ENCODE assay signal across 26 mouse cellular contexts in the genomic region with DNA sequence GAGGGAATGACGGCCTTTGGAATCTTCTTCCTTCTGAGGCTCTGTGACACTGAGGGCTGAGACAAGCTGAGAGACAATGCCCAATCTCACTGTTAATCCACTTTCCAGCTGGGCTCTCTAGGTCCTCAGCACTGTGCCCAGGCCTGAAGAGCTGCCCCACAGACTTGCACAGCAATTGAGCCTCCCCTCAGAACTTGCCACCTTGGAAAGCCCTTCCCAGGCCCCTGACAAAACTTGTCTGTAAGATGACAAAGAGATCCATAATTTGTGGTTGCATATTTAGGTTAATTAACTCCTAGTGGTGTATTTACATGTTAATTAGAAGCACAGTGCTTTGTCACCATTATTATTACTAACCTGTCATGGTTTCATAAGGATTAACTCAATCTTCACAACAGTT. TPM values are rescaled to one million over a fixed set of nuclear protein-coding genes. Genes with fewer than 3 reads are reported as not detected.
DNase-seq lines count a peak whose midpoint lies in the region; ATAC-seq and TF ChIP-seq lines count a peak whose summit lies in the region.
"Had no signal": no experiment of that assay in that cellular context is flagged by ENCODE, and none has a peak within 500 bp of the region (broad histone marks: within the 10 kb centered on the region; RNA-seq: fewer than 3 reads in every experiment).

No protein-coding gene starts in this region.

- 40% methylated on average over 1 of the region's 1 CpGs for WGBS in hindbrain, embryonic 14.5 days
- WGBS in hindbrain, postnatal 0 days = 11% methylated on average over 1 of the region's 1 CpGs
- WGBS in midbrain, embryonic 14.5 days = 14% methylated on average over 1 of the region's 1 CpGs
- 67% methylated on average over 1 of the region's 1 CpGs for WGBS in midbrain, embryonic 16.5 days

- peak overlapping the region; percentile 28; the same call in 1 of the 2 replicates for H3K27ac ChIP-seq in gastrocnemius, adult 2 months
- no peak overlapping the region; the same call in 1 of the 2 replicates for H3K27ac ChIP-seq in hindbrain, embryonic 14.5 days
- H3K27ac ChIP-seq in hindbrain, postnatal 0 days = no peak overlapping the region
- H3K27ac ChIP-seq in midbrain, embryonic 14.5 days (replicated peaks; ENCODE audit: low read depth, low read length) = 0 out of 2 replicates have a peak overlapping the region, but pooled peaks have one; percentile 45
- no peak overlapping the region for H3K27ac ChIP-seq in midbrain, embryonic 16.5 days (ENCODE audit: low read length)
- 0 out of 2 replicates have a peak overlapping the region, but pooled peaks have one; percentile 35 for H3K27ac ChIP-seq in cortical plate, adult 2 months (ENCODE audit: insufficient read depth, low read length)
- H3K27ac ChIP-seq: limb, embryonic 10.5 days; limb, embryonic 15.5 days; liver, embryonic 13.5 days had no signal

- no peaks in the 10 kb centered on the region for H3K27me3 ChIP-seq in hindbrain, embryonic 14.5 days (ENCODE audit: control insufficient read depth, insufficient read depth, low read length)
- no peaks in the 10 kb centered on the region for H3K27me3 ChIP-seq in hindbrain, postnatal 0 days (ENCODE audit: insufficient read depth, low read length)
- H3K27me3 ChIP-seq in midbrain, embryonic 14.5 days (ENCODE audit: control insufficient read depth, insufficient read depth, low read length) = no peaks in the 10 kb centered on the region
- no peaks in the 10 kb centered on the region for H3K27me3 ChIP-seq in midbrain, embryonic 16.5 days (ENCODE audit: control insufficient read depth, insufficient read depth, low read depth, low read length)
- H3K27me3 ChIP-seq: limb, embryonic 15.5 days; liver, embryonic 13.5 days; megakaryocyte, embryonic 14.5 days had no signal

- TF ChIP-seq POLR2A in cortical plate, adult 2 months (IDR thresholded peaks at IDR 0.05; ENCODE audit: extremely low read depth, insufficient read depth, low read length) = no peak

- no peaks in the 10 kb centered on the region for H3K9me3 ChIP-seq in hindbrain, embryonic 14.5 days (ENCODE audit: control insufficient read depth, low read length)
- H3K9me3 ChIP-seq in hindbrain, postnatal 0 days (ENCODE audit: low read length) = no peaks in the 10 kb centered on the region
- H3K9me3 ChIP-seq in midbrain, embryonic 14.5 days (ENCODE audit: control insufficient read depth, low read length) = no peaks in the 10 kb centered on the region
- no peaks in the 10 kb centered on the region for H3K9me3 ChIP-seq in midbrain, embryonic 16.5 days (replicated peaks; ENCODE audit: control insufficient read depth, low read length, poor library complexity, severe bottlenecking)
- H3K9me3 ChIP-seq: limb, embryonic 10.5 days; limb, embryonic 15.5 days; liver, embryonic 13.5 days; megakaryocyte, embryonic 14.5 days had no signal

- H3K4me1 ChIP-seq in hindbrain, embryonic 14.5 days (replicated peaks; ENCODE audit: control insufficient read depth, insufficient read depth, low read length) = peaks cover 9% of the 10 kb centered on the region; the same call in 1 of the 2 replicates
- peaks cover 7% of the 10 kb centered on the region; the same call in 1 of the 2 replicates for H3K4me1 ChIP-seq in hindbrain, postnatal 0 days (ENCODE audit: insufficient read depth, low read length)
- H3K4me1 ChIP-seq in midbrain, embryonic 14.5 days (ENCODE audit: control insufficient read depth, insufficient read depth, low read length) = no peaks in the 10 kb centered on the region
- peaks cover 12% of the 10 kb centered on the region for H3K4me1 ChIP-seq in midbrain, embryonic 16.5 days (ENCODE audit: control insufficient read depth, insufficient read depth, low read length)
- peaks cover 10% of the 10 kb centered on the region for H3K4me1 ChIP-seq in cortical plate, adult 2 months (ENCODE audit: control insufficient read depth, insufficient read depth, low read length)
- H3K4me1 ChIP-seq: limb, embryonic 10.5 days; limb, embryonic 15.5 days; liver, embryonic 13.5 days had no signal

- no peak for DNase-seq in gastrocnemius, adult 2 months
- DNase-seq in gastrocnemius, postnatal 14 days = no peak
- no peak for DNase-seq in hindbrain, embryonic 14.5 days (ENCODE audit: low spot score)
- DNase-seq in hindbrain, postnatal 0 days (ENCODE audit: low spot score) = no peak
- no peak for DNase-seq in midbrain, embryonic 14.5 days
- DNase-seq: adrenal gland, postnatal 14 days; cerebellum, adult 11 months; cerebellum, adult 9-11 months; gastrocnemius, postnatal 25 days; heart, postnatal 4 days; kidney, postnatal 14 days; liver, embryonic 13.5 days; lung, adult 18-20 months; lung, postnatal 4 days; thymus, adult 2 months; thymus, postnatal 36 days had no signal

- intact Hi-C loops in gastrocnemius, adult 2 months (cut with DNase I) = no loop called here
- intact Hi-C loops in gastrocnemius, postnatal 14 days (cut with DNase I; ENCODE audit: low total_unique reads) = no loop called here

- ATAC-seq in hindbrain, embryonic 14.5 days (ENCODE audit: low FRiP score) = peak; percentile 36; the same call in 1 of the 2 replicates
- no peak for ATAC-seq in hindbrain, postnatal 0 days
- ATAC-seq in midbrain, embryonic 14.5 days (ENCODE audit: low FRiP score, low TSS enrichment) = no peak
- no peak for ATAC-seq in midbrain, embryonic 16.5 days
- ATAC-seq in granulocyte monocyte progenitor cell, adult 5-6 weeks (replicated peaks; ENCODE audit: poor library complexity, severe bottlenecking) = no peak
- ATAC-seq: forebrain, embryonic 16.5 days; intestine, postnatal 0 days; lung, postnatal 0 days had no signal

- no peak for TF ChIP-seq CTCF in gastrocnemius, adult 2 months (IDR thresholded peaks at IDR 0.05)
- TF ChIP-seq CTCF in hindbrain, postnatal 0 days (IDR thresholded peaks at IDR 0.05; ENCODE audit: low read depth) = no peak
- TF ChIP-seq CTCF in cortical plate, adult 2 months (IDR thresholded peaks at IDR 0.05; ENCODE audit: extremely low read depth, insufficient read depth, low read length) = no peak

- H3K36me3 ChIP-seq in hindbrain, embryonic 14.5 days (replicated peaks; ENCODE audit: control insufficient read depth, insufficient read depth) = no peaks in the 10 kb centered on the region
- H3K36me3 ChIP-seq in hindbrain, postnatal 0 days (ENCODE audit: insufficient read depth, low read length) = no peaks in the 10 kb centered on the region
- H3K36me3 ChIP-seq in midbrain, embryonic 14.5 days (ENCODE audit: control insufficient read depth, insufficient read depth, low read length) = no peaks in the 10 kb centered on the region
- H3K36me3 ChIP-seq in midbrain, embryonic 16.5 days (ENCODE audit: control insufficient read depth, insufficient read depth, low read length) = no peaks in the 10 kb centered on the region
- H3K36me3 ChIP-seq: limb, embryonic 10.5 days; limb, embryonic 15.5 days; liver, embryonic 13.5 days had no signal

- H3K9ac ChIP-seq in hindbrain, embryonic 14.5 days = no peak overlapping the region
- H3K9ac ChIP-seq in hindbrain, postnatal 0 days (replicated peaks; ENCODE audit: low read length) = no peak overlapping the region
- no peak overlapping the region for H3K9ac ChIP-seq in midbrain, embryonic 14.5 days (replicated peaks; ENCODE audit: low read length)
- H3K9ac ChIP-seq in midbrain, embryonic 16.5 days (ENCODE audit: low read depth, low read length) = no peak overlapping the region
- H3K9ac ChIP-seq: limb, embryonic 15.5 days; liver, embryonic 13.5 days had no signal

- no peak overlapping the region for H3K4me3 ChIP-seq in gastrocnemius, adult 2 months
- no peak overlapping the region for H3K4me3 ChIP-seq in hindbrain, embryonic 14.5 days (replicated peaks; ENCODE audit: low read length)
- H3K4me3 ChIP-seq in hindbrain, postnatal 0 days (ENCODE audit: low read length) = no peak overlapping the region
- no peak overlapping the region for H3K4me3 ChIP-seq in midbrain, embryonic 14.5 days (replicated peaks; ENCODE audit: low read depth, low read length)
- H3K4me3 ChIP-seq in midbrain, embryonic 16.5 days (ENCODE audit: low read depth, low read length) = no peak overlapping the region
- H3K4me3 ChIP-seq in cortical plate, adult 2 months (ENCODE audit: insufficient read depth, low read length) = no peak overlapping the region
- H3K4me3 ChIP-seq: erythroblast, embryonic 14.5 days; limb, embryonic 10.5 days; limb, embryonic 15.5 days; liver, embryonic 13.5 days; megakaryocyte, embryonic 14.5 days had no signal

- H3K4me2 ChIP-seq in hindbrain, embryonic 14.5 days (replicated peaks) = no peak overlapping the region
- H3K4me2 ChIP-seq in hindbrain, postnatal 0 days (ENCODE audit: low read depth, low read length) = no peak overlapping the region
- H3K4me2 ChIP-seq in midbrain, embryonic 14.5 days (ENCODE audit: low read length) = no peak overlapping the region
- no peak overlapping the region for H3K4me2 ChIP-seq in midbrain, embryonic 16.5 days (ENCODE audit: low read length)
- H3K4me2 ChIP-seq: limb, embryonic 15.5 days; liver, embryonic 13.5 days had no signal

RNA-seq across cellular contexts. Expression of a gene that starts 12.8 kb away (rescaled TPM):
- total RNA-seq in gastrocnemius, adult 2 months (2021) = 1 to 10 TPM; 5.9 to 7.3 TPM
- total RNA-seq in gastrocnemius, postnatal 14 days (2021) = 1 to 10 TPM; 6.1 to 6.4 TPM
- polyA plus RNA-seq in hindbrain, embryonic 14.5 days (2014; fragmentation: Nextera tagmentation; extraction: Ambion mirVana) = 15.8 and 16.1 TPM in 2 replicates
- total RNA-seq in hindbrain, postnatal 0 days (2014; rRNA removed) = 42.8 and 47.0 TPM in 2 replicates
- polyA plus RNA-seq in hindbrain, postnatal 0 days (2015; fragmentation: Nextera tagmentation; extraction: Ambion mirVana) = 9.1 and 10.6 TPM in 2 replicates
- 10.3 and 12.0 TPM in 2 replicates for polyA plus RNA-seq in midbrain, embryonic 14.5 days (2014; fragmentation: Nextera tagmentation; extraction: Ambion mirVana)
- 12.1 and 12.3 TPM in 2 replicates for polyA plus RNA-seq in midbrain, embryonic 16.5 days (2015; fragmentation: Nextera tagmentation; extraction: Ambion mirVana)
- 45.8 and 47.1 TPM in 2 replicates for polyA plus RNA-seq in cortical plate, adult 2 months (2012; rRNA removed)
- 1.4 and 5.3 TPM in 2 replicates for total RNA-seq in granulocyte monocyte progenitor cell, adult 5-6 weeks (2014; fragmentation: Nextera tagmentation)
- 3.6 and 3.9 TPM in 2 replicates for total RNA-seq in granulocyte monocyte progenitor cell, adult 5-6 weeks (2017)
- polyA plus RNA-seq: erythroblast, embryonic 14.5 days had no signal

Comparison
In these comparisons a context has a peak if more than half of its experiments do, and no peak if none do; other contexts are left out.
1. H3K27ac ChIP-seq: peak in gastrocnemius, adult 2 months (single experiment), midbrain, embryonic 14.5 days (single experiment) and cortical plate, adult 2 months (single experiment); none in hindbrain, embryonic 14.5 days (single experiment), hindbrain, postnatal 0 days (single experiment) and midbrain, embryonic 16.5 days (single experiment).